Mouse (Mus musculus): ENCODE results near the gene Wwp2. TPM values are rescaled to one million over a fixed set of nuclear protein-coding genes. Genes with fewer than 3 reads are reported as not detected.

Wwp2 gene
- total RNA-seq, 1 experiment: 49.2 TPM

DNA sequence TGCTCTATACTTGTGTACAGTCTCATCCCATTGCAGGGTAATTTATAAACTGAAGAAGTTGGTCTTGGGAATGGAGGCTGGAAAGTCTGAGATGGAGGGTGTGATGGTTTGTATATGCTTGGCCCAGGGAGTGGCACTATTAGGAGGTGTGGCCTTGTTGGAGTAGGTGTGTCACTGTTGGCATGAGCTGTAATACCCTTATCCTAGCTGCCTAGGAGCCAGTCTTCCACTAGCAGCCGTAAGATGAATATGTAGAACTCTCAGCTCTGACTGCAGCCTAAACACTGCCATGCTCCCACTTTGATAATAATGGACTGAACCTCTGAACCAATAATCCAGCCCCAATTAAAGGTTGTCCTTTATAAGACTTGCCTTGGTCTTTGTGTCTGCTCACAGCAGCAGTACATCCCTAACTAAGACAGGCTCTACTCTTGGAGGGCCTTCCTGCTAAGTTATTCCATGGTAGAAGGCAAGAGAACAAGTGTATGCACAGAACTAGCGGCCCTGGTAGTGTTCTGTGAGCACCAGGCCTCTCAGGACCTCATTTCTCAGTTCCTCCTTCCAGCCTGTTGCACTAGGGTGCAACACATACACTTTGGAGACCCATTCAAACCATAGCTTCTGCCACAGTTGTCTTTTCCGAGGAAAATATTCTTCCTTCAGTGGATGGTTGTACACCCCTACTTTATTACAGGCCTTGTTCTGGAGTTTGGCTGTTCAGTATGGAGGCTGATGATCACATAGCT is 3.9 kb downstream of the Wwp2 start:
- in situ Hi-C loops (cut with MboI; ENCODE audit: low sequenced_read_pairs in 2 of 2, unreplicated experiment in 2 of 2): loop anchor here in 1 of 2 experiments (10.0 kb wide), 1 partner anchor 135 kb away; no protein-coding TSS in a partner anchor
- TF ChIP-seq ZC3H11A (IDR thresholded peaks at IDR 0.05; ENCODE audit: borderline replicate concordance, low read depth, low read length): no peak
- TF ChIP-seq CHD2 (IDR thresholded peaks at IDR 0.05; ENCODE audit: low read depth, low read length): no peak
- no peak for TF ChIP-seq ZNF384 (IDR thresholded peaks at IDR 0.05; ENCODE audit: low read depth, low read length)

DNA sequence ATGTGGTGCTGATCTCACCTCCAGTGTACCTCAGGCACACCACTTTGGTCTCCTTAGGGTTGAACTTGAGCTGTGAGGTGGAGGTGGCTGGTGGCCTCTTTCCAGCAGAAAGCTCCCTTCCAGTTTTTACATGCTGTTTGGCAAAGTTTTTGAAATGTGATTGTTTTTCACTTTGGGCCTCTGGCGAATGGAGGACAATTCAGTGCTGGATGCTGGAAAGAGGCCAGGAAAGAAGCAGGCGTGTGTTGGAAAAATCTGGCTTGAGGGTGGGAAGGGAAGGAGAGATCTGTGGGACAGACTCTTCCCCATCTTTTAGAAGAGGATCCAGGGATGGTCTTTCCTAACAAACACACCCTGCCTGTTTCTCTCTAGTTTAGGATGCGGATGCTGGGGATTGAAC is 8.5 kb downstream of the Wwp2 start:
- H3K4me1 ChIP-seq (ENCODE audit: control insufficient read depth in 2 of 2, insufficient read depth in 2 of 2, low read length in 2 of 2, poor library complexity in 1 of 2): peaks cover 2 to 10% of the 10 kb centered on the region in 2 experiments
- no peak for DNase-seq (ENCODE audit: low read depth, low spot score)
- TF ChIP-seq ZC3H11A (IDR thresholded peaks at IDR 0.05; ENCODE audit: borderline replicate concordance, low read depth, low read length): no peak
- TF ChIP-seq MAFK (IDR thresholded peaks at IDR 0.05; ENCODE audit: insufficient read depth, low read depth, low read length): no peak
- no peak for TF ChIP-seq ZNF384 (IDR thresholded peaks at IDR 0.05; ENCODE audit: low read depth, low read length)
- no peak for TF ChIP-seq HCFC1 (IDR thresholded peaks at IDR 0.05; ENCODE audit: borderline replicate concordance, insufficient read depth, low read length)
- TF ChIP-seq CHD2 (IDR thresholded peaks at IDR 0.05; ENCODE audit: low read depth, low read length): no peak
- in situ Hi-C loops (cut with MboI; ENCODE audit: low sequenced_read_pairs in 2 of 2, unreplicated experiment in 2 of 2): loop anchor here in 1 of 2 experiments (10.0 kb wide), 1 partner anchor 130 kb away; no protein-coding TSS in a partner anchor
- no peaks in the 10 kb centered on the region for H3K9me3 ChIP-seq (ENCODE audit: control insufficient read depth, insufficient read depth, low read depth, low read length)
- H3K9ac ChIP-seq (ENCODE audit: insufficient read depth, low read depth, low read length, poor library complexity, severe bottlenecking): no peak overlapping the region
- no peak overlapping the region for H3K4me3 ChIP-seq (ENCODE audit: insufficient read depth in 1 of 2, low read depth in 1 of 2, low read length in 2 of 2, poor library complexity in 1 of 2, severe bottlenecking in 1 of 2)
- no peaks in the 10 kb centered on the region for H3K36me3 ChIP-seq (ENCODE audit: control insufficient read depth, insufficient read depth, low read length, poor library complexity, severe bottlenecking)
- H3K27ac ChIP-seq (ENCODE audit: insufficient read depth, low read depth, low read length, poor library complexity, severe bottlenecking): no peak overlapping the region

More for the DNA sequence above, 3.9 kb downstream of the Wwp2 start:
- Histone ChIP-seq H3K36me3 (ENCODE audit: control insufficient read depth, insufficient read depth, low read length, poor library complexity, severe bottlenecking) (no peaks in the 10 kb centered on the region), H3K27ac (ENCODE audit: insufficient read depth, low read depth, low read length, poor library complexity, severe bottlenecking) (no peak overlapping the region), H3K4me3 (ENCODE audit: insufficient read depth in 1 of 2, low read depth in 1 of 2, low read length in 2 of 2, poor library complexity in 1 of 2, severe bottlenecking in 1 of 2) (no peak overlapping the region), H3K9me3 (ENCODE audit: control insufficient read depth, insufficient read depth, low read depth, low read length) (no peaks in the 10 kb centered on the region), H3K9ac (ENCODE audit: insufficient read depth, low read depth, low read length, poor library complexity, severe bottlenecking) (no peak overlapping the region), H3K4me1 (ENCODE audit: control insufficient read depth in 2 of 2, insufficient read depth in 2 of 2, low read length in 2 of 2, poor library complexity in 1 of 2) (peaks cover 4 to 6% of the 10 kb centered on the region in 2 experiments; a peak in 2 of 4 replicates)
- DNase-seq (ENCODE audit: low read depth, low spot score): no peak

DNA sequence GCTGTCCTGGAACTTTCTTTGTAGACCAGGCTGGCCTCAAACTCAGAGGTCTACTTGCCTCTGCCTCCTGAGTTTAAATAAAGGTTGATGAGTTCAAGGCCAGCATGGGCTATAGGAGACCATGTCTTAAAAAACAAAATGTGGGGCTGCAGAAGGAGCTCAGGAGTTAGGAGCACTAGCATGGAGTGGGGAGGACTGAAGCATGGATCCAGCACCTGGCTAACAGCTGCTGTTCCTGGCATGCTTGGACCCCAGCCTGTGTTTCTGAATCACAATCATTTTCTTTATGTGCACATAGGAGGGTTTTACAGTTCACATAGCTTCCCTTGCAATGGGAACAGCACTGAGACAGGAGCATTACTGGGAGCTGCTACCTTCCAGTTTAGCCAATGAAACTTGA is 11.5 kb downstream of the Wwp2 start:
- in situ Hi-C loops (cut with MboI; ENCODE audit: low sequenced_read_pairs in 2 of 2, unreplicated experiment in 2 of 2): loop anchor here in 1 of 2 experiments (10.0 kb wide), 1 partner anchor 127 kb away; no protein-coding TSS in a partner anchor
- no peaks in the 10 kb centered on the region for H3K9me3 ChIP-seq (ENCODE audit: control insufficient read depth, insufficient read depth, low read depth, low read length)
- H3K9ac ChIP-seq (ENCODE audit: insufficient read depth, low read depth, low read length, poor library complexity, severe bottlenecking): no peak overlapping the region
- H3K27ac ChIP-seq (ENCODE audit: insufficient read depth, low read depth, low read length, poor library complexity, severe bottlenecking): no peak overlapping the region; the same call in 1 of the 2 replicates
- H3K36me3 ChIP-seq (ENCODE audit: control insufficient read depth, insufficient read depth, low read length, poor library complexity, severe bottlenecking): peaks cover under 1% of the 10 kb centered on the region; the same call in 1 of the 2 replicates
- TF ChIP-seq HCFC1 (IDR thresholded peaks at IDR 0.05; ENCODE audit: borderline replicate concordance, insufficient read depth, low read length): no peak
- TF ChIP-seq ZNF384 (IDR thresholded peaks at IDR 0.05; ENCODE audit: low read depth, low read length): no peak
- no peak for TF ChIP-seq MAFK (IDR thresholded peaks at IDR 0.05; ENCODE audit: insufficient read depth, low read depth, low read length)
- no peak for TF ChIP-seq CHD2 (IDR thresholded peaks at IDR 0.05; ENCODE audit: low read depth, low read length)
- no peak for TF ChIP-seq ZC3H11A (IDR thresholded peaks at IDR 0.05; ENCODE audit: borderline replicate concordance, low read depth, low read length)
- no peak for DNase-seq (ENCODE audit: low read depth, low spot score)
- H3K4me1 ChIP-seq (ENCODE audit: control insufficient read depth in 2 of 2, insufficient read depth in 2 of 2, low read length in 2 of 2, poor library complexity in 1 of 2): peaks cover 6 to 12% of the 10 kb centered on the region in 2 experiments
- no peak overlapping the region for H3K4me3 ChIP-seq (ENCODE audit: insufficient read depth in 1 of 2, low read depth in 1 of 2, low read length in 2 of 2, poor library complexity in 1 of 2, severe bottlenecking in 1 of 2)

DNA sequence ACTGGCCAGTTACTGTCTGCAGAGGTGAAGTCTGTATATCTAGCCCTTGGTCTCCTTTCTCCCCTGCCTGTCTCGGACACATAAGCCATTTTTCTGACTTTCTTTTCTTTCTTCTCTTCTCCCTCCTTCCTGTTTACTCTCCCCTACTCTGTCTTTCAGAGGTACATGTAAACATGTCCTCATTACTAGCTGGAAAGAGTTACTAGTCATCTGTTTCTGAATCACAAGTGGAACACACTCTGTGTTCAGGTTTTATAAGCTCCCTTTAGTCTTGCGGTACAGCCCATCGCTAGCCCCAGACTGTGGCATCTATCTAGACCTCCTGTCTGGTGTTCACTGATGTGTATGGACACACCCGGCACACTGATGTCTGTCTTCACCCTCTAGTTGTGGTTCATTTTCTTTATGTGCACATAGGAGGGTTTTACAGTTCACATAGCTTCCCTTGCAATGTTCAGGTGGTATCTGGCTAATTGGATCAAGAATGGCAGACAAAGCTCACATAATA is 12.3 kb downstream of the Wwp2 start:
- Histone ChIP-seq H3K27ac (ENCODE audit: insufficient read depth, low read depth, low read length, poor library complexity, severe bottlenecking) (peak overlapping the region; percentile 81; the same call in 1 of the 2 replicates), H3K9ac (ENCODE audit: insufficient read depth, low read depth, low read length, poor library complexity, severe bottlenecking) (no peak overlapping the region), H3K9me3 (ENCODE audit: control insufficient read depth, insufficient read depth, low read depth, low read length) (no peaks in the 10 kb centered on the region), H3K4me1 (ENCODE audit: control insufficient read depth in 2 of 2, insufficient read depth in 2 of 2, low read length in 2 of 2, poor library complexity in 1 of 2) (peaks cover 6 to 12% of the 10 kb centered on the region in 2 experiments), H3K4me3 (ENCODE audit: insufficient read depth in 1 of 2, low read depth in 1 of 2, low read length in 2 of 2, poor library complexity in 1 of 2, severe bottlenecking in 1 of 2) (no peak overlapping the region), H3K36me3 (ENCODE audit: control insufficient read depth, insufficient read depth, low read length, poor library complexity, severe bottlenecking) (peaks cover 3% of the 10 kb centered on the region; the same call in 1 of the 2 replicates)
- TF ChIP-seq HCFC1 (IDR thresholded peaks at IDR 0.05; ENCODE audit: borderline replicate concordance, insufficient read depth, low read length): no peak
- TF ChIP-seq CHD2 (IDR thresholded peaks at IDR 0.05; ENCODE audit: low read depth, low read length): no peak
- no peak for TF ChIP-seq ZNF384 (IDR thresholded peaks at IDR 0.05; ENCODE audit: low read depth, low read length)
- no peak for TF ChIP-seq MAFK (IDR thresholded peaks at IDR 0.05; ENCODE audit: insufficient read depth, low read depth, low read length)
- TF ChIP-seq ZC3H11A (IDR thresholded peaks at IDR 0.05; ENCODE audit: borderline replicate concordance, low read depth, low read length): no peak
- DNase-seq (ENCODE audit: low read depth, low spot score): no peak
- in situ Hi-C loops (cut with MboI; ENCODE audit: low sequenced_read_pairs in 2 of 2, unreplicated experiment in 2 of 2): loop anchor here in 1 of 2 experiments (10.0 kb wide), 1 partner anchor 126 kb away; no protein-coding TSS in a partner anchor

Measured in ES-E14 (cell line).